Mouse (Mus musculus): ENCODE data around the gene Gm14226. TPM values are rescaled to one million over a fixed set of nuclear protein-coding genes. Genes with fewer than 3 reads are reported as not detected.
A peak's percentile ranks its signal among the peaks of the same experiment; 100 is the strongest.

Gm14226 gene
- polyA plus RNA-seq, 1 experiment = not detected

DNA sequence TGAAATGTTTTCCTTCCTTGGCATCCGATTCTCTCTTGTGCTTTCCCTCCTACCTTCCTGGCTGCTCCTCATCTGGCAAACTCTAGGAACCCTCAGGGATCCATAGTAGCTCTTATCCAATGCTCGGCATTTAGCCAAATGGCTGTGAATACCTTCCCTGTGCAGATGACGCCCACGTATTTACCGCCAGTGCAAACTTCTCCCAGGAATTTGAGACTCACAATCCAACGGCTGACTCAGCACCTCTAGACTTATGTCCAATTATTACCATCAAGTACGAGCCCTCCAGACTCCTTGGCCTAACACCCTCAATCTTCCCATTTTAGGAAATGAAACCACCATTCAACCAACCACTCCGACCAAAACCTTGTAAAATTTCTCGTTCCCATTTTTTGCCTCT is 53.0 kb downstream of the Gm14226 start:
- H3K36me3 ChIP-seq (ENCODE audit: control insufficient read depth, insufficient read depth) = peaks cover 36% of the 10 kb centered on the region
- no peaks in the 10 kb centered on the region for H3K27me3 ChIP-seq (ENCODE audit: control insufficient read depth, insufficient read depth, insufficient read length)
- no peak for TF ChIP-seq CEBPB (IDR thresholded peaks at IDR 0.05; ENCODE audit: low read depth)
- no peak for TF ChIP-seq MYOD1 (IDR thresholded peaks at IDR 0.05; ENCODE audit: control insufficient read depth, insufficient read length, low read depth)
- no peak for TF ChIP-seq MAX (IDR thresholded peaks at IDR 0.05)
- no peak for TF ChIP-seq MYOG (IDR thresholded peaks at IDR 0.05; ENCODE audit: control insufficient read depth, extremely low read depth, insufficient read length)
- no peak for TF ChIP-seq USF1 (IDR thresholded peaks at IDR 0.05; ENCODE audit: low read depth)
- TF ChIP-seq FOSL1 (IDR thresholded peaks at IDR 0.05; ENCODE audit: insufficient read depth, low read length, poor library complexity, severe bottlenecking) = no peak
- TF ChIP-seq CTCF (IDR thresholded peaks at IDR 0.05; ENCODE audit: control insufficient read depth, insufficient read depth, insufficient read length) = no peak
- H3K4me3 ChIP-seq (ENCODE audit: insufficient read depth, poor library complexity, severe bottlenecking) = no peak overlapping the region
- H3K79me3 ChIP-seq (ENCODE audit: low read depth) = peaks cover 50% of the 10 kb centered on the region
- no peak overlapping the region for H3ac ChIP-seq (ENCODE audit: control insufficient read depth, insufficient read length, low read depth)
- H3K79me2 ChIP-seq (ENCODE audit: control insufficient read depth, insufficient read depth) = peaks cover 59% of the 10 kb centered on the region

DNA sequence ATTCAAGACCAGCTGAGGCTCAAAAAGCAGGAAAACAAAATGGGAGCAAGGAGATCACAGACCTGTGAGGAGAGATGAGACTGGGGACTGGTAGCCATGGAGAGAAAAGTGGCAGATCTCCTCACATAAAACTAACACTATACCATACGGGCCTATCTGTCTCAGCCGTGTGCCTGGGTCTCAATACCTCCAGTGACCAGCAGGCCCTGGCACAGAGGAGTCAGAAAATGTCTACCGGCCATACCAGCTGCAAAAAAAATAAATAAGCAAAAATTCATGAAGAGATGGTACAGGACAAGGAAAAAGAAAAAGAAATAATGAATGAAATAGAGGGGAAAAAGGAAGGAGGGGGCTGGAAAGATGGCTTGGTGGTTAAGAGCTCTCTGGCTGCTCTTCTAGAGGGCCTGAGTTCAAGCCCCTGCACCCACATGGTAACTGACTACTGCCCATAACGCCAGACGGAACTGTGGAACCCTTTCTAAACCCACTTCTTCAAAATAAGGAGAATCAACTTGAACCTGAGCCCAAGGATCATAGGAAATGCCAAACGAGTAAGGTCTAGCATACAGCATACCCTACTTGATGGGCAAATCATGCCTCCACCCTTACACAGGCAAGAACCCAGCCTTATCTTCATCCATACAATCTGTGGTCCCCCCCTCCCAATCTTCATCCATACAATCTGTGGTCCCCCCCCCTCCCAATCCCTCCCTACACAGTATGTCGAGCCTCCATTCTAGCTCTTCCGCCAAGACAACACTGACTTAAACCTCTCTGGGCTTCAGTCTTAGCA is 54.5 kb downstream of the Gm14226 start:
- H3K36me3 ChIP-seq (ENCODE audit: control insufficient read depth, insufficient read depth) = peaks cover 25% of the 10 kb centered on the region
- peaks cover 50% of the 10 kb centered on the region for H3K79me3 ChIP-seq (ENCODE audit: low read depth)
- peaks cover 59% of the 10 kb centered on the region for H3K79me2 ChIP-seq (ENCODE audit: control insufficient read depth, insufficient read depth)
- H3ac ChIP-seq (ENCODE audit: control insufficient read depth, insufficient read length, low read depth) = no peak overlapping the region
- no peak for TF ChIP-seq CEBPB (IDR thresholded peaks at IDR 0.05; ENCODE audit: low read depth)
- TF ChIP-seq CTCF (IDR thresholded peaks at IDR 0.05; ENCODE audit: control insufficient read depth, insufficient read depth, insufficient read length) = no peak
- H3K4me3 ChIP-seq (ENCODE audit: insufficient read depth, poor library complexity, severe bottlenecking) = no peak overlapping the region
- H3K27me3 ChIP-seq (ENCODE audit: control insufficient read depth, insufficient read depth, insufficient read length) = no peaks in the 10 kb centered on the region

DNA sequence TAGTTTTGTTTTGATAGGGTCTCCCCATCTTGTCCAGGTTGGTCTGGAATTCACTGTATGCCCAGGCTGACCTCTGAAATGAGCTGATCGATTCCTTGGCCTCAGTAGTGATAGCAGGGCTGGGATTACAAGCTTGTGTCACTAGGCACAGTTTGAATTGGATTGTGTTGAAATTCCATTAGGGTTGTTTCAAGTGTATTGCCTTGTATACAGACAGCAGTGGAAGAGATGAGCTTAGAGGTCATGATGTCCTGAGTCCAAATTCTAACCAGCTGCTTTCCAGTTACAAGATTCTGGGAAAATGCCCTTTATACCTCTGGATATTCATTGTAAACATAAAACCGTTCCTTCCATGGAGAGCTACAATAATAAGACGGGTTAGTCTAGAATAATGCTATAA is 55.3 kb downstream of the Gm14226 start:
- Histone ChIP-seq H3ac (ENCODE audit: control insufficient read depth, insufficient read length, low read depth) (peak overlapping the region; percentile 65), H3K79me3 (ENCODE audit: low read depth) (peaks cover 49% of the 10 kb centered on the region), H3K79me2 (ENCODE audit: control insufficient read depth, insufficient read depth) (peaks cover 56% of the 10 kb centered on the region), H3K27me3 (ENCODE audit: control insufficient read depth, insufficient read depth, insufficient read length) (no peaks in the 10 kb centered on the region), H3K36me3 (ENCODE audit: control insufficient read depth, insufficient read depth) (peaks cover 17% of the 10 kb centered on the region), H3K4me3 (ENCODE audit: insufficient read depth, poor library complexity, severe bottlenecking) (peak overlapping the region; percentile 45)
- TF ChIP-seq CTCF (IDR thresholded peaks at IDR 0.05; ENCODE audit: control insufficient read depth, insufficient read depth, insufficient read length) = no peak
- no peak for TF ChIP-seq CEBPB (IDR thresholded peaks at IDR 0.05; ENCODE audit: low read depth)
- TF ChIP-seq MAX (IDR thresholded peaks at IDR 0.05) = no peak
- TF ChIP-seq MYOG (IDR thresholded peaks at IDR 0.05; ENCODE audit: control insufficient read depth, extremely low read depth, insufficient read length) = no peak
- no peak for TF ChIP-seq FOSL1 (IDR thresholded peaks at IDR 0.05; ENCODE audit: insufficient read depth, low read length, poor library complexity, severe bottlenecking)

DNA sequence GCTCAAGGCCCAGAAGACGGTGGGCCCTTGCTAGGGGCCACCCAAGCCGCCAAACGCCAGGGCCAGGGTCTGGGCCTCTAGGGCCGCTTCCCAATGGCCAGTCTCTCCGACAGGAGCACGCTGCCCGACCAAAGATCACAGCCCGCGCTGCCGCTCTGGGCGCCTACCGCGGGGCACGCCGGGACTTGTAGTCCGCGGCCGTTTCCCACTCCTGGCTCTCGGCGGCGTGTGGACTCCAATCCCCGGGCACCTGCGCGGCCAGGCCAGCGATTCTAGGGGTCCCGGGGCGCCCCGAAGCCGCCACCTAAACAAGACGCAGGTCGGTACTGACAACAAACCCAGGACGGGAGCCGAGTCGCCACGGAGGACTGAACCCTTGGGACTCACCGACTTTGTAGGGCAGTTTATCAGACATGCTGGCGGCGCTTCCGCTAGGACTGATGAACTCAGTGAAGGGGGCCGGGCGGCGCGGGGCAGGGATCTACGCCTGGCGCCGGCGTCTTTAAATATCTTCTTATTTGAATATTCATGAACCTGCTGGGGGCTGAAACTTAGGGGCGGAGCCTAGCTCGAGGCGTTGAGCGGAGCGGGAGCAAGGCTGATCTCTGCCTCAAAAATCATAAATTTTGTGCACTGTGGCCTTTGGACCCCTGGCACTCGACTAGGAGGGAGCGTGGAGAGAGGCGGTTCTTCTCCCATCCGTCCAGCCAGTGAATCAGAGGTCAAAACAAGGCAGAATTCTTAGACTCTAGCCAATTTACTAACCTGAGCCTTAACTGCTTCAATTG is 56.1 kb downstream of the Gm14226 start, which contains the start of gene Ahcy:
Ahcy (minus strand) TSS at position 520 of the 788 bp plus-strand sequence.
- Histone ChIP-seq H3K36me3 (ENCODE audit: control insufficient read depth, insufficient read depth) (peaks cover 14% of the 10 kb centered on the region), H3K79me2 (ENCODE audit: control insufficient read depth, insufficient read depth) (peaks cover 48% of the 10 kb centered on the region), H3K4me3 (ENCODE audit: insufficient read depth, poor library complexity, severe bottlenecking) (peak within 1 kb of the TSS; percentile 45), H3K79me3 (ENCODE audit: low read depth) (peaks cover 47% of the 10 kb centered on the region), H3ac (ENCODE audit: control insufficient read depth, insufficient read length, low read depth) (peak within 1 kb of the TSS; percentile 82), H3K27me3 (ENCODE audit: control insufficient read depth, insufficient read depth, insufficient read length) (no peaks in the 10 kb centered on the region)
- TF ChIP-seq CEBPB (IDR thresholded peaks at IDR 0.05; ENCODE audit: low read depth) (no peak), MAX (IDR thresholded peaks at IDR 0.05) (peak; percentile 18)

DNA sequence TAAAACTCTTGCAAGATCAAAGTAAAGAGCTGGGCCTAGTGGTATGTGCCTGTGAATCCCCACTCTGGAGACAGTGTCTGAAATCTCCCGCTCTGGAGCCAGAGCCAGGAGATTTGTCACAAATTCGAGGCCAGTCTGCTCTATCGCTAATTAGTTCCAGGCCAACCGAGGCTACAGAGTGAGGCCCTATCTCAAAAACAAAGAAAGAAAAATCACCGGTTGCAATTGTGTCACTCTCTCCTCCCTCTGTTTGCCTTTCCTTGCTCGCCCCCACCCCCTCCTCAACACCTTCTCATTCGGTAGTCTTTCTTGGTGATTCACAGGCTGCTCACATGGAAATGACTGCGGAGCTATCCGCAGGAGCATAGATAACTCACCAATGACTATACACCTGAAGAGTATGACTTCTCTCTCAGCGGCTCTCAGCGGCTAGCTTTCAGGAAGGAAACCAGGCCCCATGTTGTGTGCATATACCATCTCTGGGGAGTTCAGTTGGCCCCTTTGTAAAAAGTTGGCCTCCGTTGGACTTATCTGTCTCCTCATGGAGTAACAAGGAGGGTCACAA is 56.8 kb downstream of the Gm14226 start:
- Histone ChIP-seq H3K36me3 (ENCODE audit: control insufficient read depth, insufficient read depth) (peaks cover 14% of the 10 kb centered on the region), H3ac (ENCODE audit: control insufficient read depth, insufficient read length, low read depth) (peak overlapping the region; percentile 45), H3K79me2 (ENCODE audit: control insufficient read depth, insufficient read depth) (peaks cover 41% of the 10 kb centered on the region), H3K4me3 (ENCODE audit: insufficient read depth, poor library complexity, severe bottlenecking) (no peak overlapping the region), H3K79me3 (ENCODE audit: low read depth) (peaks cover 40% of the 10 kb centered on the region), H3K27me3 (ENCODE audit: control insufficient read depth, insufficient read depth, insufficient read length) (no peaks in the 10 kb centered on the region)
- TF ChIP-seq MYOG (IDR thresholded peaks at IDR 0.05; ENCODE audit: control insufficient read depth, extremely low read depth, insufficient read length) (no peak), USF1 (IDR thresholded peaks at IDR 0.05; ENCODE audit: low read depth) (no peak), MYOD1 (IDR thresholded peaks at IDR 0.05; ENCODE audit: control insufficient read depth, insufficient read length, low read depth) (no peak), CEBPB (IDR thresholded peaks at IDR 0.05; ENCODE audit: low read depth) (no peak), MAX (IDR thresholded peaks at IDR 0.05) (no peak), CTCF (IDR thresholded peaks at IDR 0.05; ENCODE audit: control insufficient read depth, insufficient read depth, insufficient read length) (no peak), FOSL1 (IDR thresholded peaks at IDR 0.05; ENCODE audit: insufficient read depth, low read length, poor library complexity, severe bottlenecking) (no peak)

All from C2C12 (cell line).